Mouse (Mus musculus): ENCODE results near the gene Fadd.

Fadd gene

GRCm38 (mm10) chr7:144577876-144578275, 4.4 kb downstream of the Fadd start:
- in situ Hi-C loops (cut with MboI, MseI), result no loop called here

- in situ Hi-C loops (cut with MboI, MseI), result no loop called here
These were observed 10.0 kb downstream of the Fadd start for GRCm38 (mm10) chr7:144572234-144572633.

DNA sequence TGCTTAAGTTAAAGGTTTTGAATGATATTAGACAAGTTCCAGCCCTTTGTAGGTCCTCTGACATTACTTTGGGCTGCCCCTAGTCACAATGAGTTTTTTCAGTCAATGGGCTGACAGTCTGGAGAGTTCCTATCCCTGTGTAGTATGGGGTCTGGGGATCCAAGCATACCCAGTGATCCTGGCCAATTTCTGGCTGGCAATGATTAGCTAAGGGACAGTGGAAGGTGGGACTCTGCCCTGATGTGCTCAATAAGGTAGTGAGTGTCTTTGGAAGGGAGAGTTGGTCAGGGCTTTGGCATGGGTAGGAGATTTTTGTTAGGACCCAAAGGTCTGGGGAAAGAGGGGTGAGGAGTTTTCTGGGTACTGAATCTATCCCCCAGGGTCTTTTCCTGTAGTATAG, 10.7 kb downstream of the Fadd start:
- in situ Hi-C loops (cut with MboI, MseI), result no loop called here

DNA sequence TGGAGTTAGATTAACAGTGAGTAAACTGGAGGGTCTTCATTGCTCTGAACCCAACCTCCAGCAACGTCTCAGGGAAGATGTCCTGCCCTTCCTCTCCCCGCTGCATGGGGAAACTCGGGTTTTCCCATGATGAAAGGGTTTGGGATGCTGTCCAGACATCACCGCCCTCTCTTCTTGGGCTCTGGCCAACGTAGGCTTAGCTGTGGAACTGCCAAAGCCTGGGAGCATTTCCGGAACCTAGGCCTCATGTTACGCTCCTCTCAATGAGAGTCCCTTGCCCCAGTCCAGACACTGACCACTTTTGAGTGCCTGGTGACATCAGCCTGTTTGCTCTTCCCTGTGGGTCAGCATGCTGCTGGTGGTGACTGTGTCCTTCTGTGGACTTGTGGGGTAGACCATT, 12.8 kb downstream of the Fadd start:
- in situ Hi-C loops (cut with MboI, MseI), result no loop called here

- in situ Hi-C loops (cut with MboI, MseI), result no loop called here
These were observed 14.2 kb downstream of the Fadd start for GRCm38 (mm10) chr7:144568091-144568490.

- in situ Hi-C loops (cut with MboI, MseI), result no loop called here
These were observed 15.2 kb downstream of the Fadd start for GRCm38 (mm10) chr7:144566921-144567682.

GRCm38 (mm10) chr7:144563456-144564155, 18.7 kb downstream of the Fadd start:
- in situ Hi-C loops (cut with MboI, MseI), result no loop called here

DNA sequence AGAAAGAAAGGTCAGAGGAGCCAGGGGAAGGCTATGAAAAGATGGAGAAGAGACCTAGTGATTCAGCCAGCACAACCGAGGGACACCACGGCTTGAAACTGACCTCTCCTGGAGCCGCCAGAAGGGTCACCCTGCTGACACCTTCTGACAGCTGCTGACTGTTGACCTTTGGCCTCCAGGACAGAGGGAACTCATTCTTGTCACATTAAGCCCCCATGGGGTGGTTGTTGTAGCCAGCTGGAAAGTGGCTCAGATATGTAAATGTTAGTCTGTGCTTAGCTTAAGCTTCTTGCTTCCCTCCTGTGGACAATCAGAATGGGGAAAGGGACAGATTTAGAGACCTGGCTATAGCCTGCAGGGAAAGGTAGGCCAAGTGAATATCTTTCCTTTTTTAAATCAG, 20.2 kb downstream of the Fadd start:
- in situ Hi-C loops (cut with MboI, MseI), result no loop called here

DNA sequence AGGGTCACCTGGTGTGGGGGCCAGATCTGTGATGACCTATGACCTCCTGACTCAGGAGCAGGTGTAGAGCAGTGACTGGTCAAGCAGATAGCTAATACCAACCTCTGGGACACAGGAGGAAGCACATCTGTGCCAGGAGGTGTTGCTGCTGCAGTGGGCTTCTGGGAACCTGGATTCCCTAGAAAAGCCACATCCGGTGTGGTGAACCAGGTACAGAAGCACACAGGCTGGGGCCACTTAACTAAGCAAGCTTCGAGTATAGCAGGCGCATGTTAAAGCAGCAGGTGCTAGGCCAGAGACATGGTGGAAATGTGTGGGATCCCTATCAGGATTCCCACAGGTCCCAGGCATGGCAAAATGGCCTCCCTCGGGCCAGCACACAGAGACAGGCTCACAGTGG, 21.7 kb downstream of the Fadd start:
- in situ Hi-C loops (cut with MboI, MseI), result no loop called here

DNA sequence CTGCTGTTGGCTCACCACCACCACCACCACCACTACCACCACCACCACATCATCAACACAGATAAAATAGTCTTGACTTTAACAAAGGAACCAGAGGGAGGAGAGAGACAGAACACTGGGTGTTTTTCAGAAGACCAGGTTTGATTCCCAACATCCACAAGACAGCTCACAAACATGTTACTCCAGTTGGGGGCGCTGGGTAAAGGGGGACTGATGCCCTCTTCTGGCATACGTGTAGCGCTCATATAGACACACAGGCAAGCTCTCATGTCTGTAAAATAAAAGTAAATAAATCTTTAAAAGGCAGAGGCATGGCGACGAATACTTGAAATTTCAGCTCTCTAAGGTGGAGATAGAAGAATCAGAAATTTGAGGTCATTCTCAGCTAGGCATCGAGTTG, 23.7 kb downstream of the Fadd start:
- in situ Hi-C loops (cut with MboI, MseI), result loop anchor here (5.0 kb wide), 1 partner anchor 726 kb away; no protein-coding TSS in a partner anchor

- in situ Hi-C loops (cut with MboI, MseI), result no loop called here
These were observed 28.2 kb downstream of the Fadd start for GRCm38 (mm10) chr7:144554123-144554472.

- in situ Hi-C loops (cut with MboI, MseI), result no loop called here
These were observed 28.8 kb downstream of the Fadd start, which contains the start of gene Ppfia1 for GRCm38 (mm10) chr7:144553237-144554122. Gene Ppfia1 (minus strand): TSS chr7:144553729.

DNA sequence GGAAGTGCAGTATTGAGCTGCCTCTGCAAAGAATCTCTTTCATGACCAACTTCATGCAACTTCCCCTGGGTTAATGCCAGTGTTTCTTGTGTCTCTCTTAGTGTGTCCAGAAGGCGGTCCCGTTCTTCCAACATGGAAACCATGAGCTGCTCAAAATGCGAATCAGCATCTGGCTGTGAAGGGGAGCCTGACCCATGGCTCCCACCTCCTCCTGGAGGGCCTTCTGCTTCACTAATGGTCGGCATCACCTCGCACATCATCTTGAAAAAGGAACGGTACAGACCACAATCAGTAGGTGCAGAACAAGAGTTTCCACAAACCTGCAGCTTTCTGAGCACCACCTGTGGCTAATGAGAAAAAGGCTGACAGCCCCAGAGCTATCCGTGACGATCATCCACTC, 30.0 kb downstream of the Fadd start:
- in situ Hi-C loops (cut with MboI, MseI), result no loop called here

- in situ Hi-C loops (cut with MboI, MseI), result no loop called here
These were observed 31.5 kb downstream of the Fadd start for GRCm38 (mm10) chr7:144550811-144551210.

- in situ Hi-C loops (cut with MboI, MseI), result no loop called here
These were observed 32.2 kb downstream of the Fadd start for GRCm38 (mm10) chr7:144549904-144550566.

DNA sequence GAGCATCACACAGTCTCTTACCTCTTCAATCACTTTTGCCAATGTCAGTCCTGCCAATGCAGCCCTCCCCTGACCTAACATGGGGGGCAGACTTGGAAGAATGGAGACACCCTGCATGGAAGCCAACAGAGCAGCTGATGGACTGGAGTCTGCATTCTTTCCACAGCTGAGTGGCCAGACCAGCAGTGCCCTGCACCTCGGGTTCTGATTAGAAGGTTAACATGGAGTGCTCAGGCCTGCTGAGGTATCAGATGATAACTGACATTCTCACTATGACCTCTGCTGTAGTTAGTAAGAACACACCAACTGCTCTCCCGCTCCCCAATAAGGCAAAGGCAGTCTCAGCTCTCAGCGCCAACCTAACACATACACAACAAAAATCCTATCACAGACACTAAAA, 37.0 kb downstream of the Fadd start:
- in situ Hi-C loops (cut with MboI, MseI), result no loop called here

DNA sequence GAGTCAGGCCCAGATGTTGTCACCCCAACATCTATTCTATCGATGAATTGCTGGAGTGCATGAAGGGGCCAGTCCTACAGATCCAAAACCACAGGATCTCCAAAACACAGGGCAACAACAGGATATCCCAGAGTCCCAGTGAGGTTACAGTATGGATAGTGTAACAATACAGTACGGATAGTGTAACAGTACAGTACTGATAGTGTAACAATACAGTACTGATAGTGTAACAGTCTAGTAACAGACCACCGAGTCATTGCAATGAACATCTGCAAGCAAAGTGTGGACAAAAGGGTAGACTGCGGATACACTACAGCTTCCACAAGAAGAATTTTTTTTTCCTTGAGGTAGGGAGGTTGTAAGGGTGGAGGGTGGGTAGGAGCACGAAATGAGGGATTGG, 40.9 kb downstream of the Fadd start:
- in situ Hi-C loops (cut with MboI, MseI), result no loop called here

DNA sequence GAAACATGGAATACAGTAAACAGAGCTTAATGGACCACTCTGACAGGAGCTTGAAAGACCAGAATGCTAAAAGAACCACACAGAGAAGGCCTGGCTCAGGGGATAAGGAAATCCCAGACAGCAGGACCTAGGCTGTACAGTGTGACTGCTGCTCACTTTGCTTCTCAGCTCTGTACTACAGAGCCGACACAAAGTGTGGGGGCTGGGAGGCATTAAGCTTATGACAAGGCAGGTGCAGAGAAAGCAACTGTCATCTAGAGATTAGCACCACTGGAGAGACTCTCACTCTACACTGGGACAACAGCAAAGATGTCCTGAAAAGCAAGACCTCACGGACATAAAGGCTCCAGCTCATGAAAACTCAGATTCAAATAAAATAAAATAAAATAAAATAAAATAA, 43.1 kb downstream of the Fadd start:
- in situ Hi-C loops (cut with MboI, MseI), result no loop called here

DNA sequence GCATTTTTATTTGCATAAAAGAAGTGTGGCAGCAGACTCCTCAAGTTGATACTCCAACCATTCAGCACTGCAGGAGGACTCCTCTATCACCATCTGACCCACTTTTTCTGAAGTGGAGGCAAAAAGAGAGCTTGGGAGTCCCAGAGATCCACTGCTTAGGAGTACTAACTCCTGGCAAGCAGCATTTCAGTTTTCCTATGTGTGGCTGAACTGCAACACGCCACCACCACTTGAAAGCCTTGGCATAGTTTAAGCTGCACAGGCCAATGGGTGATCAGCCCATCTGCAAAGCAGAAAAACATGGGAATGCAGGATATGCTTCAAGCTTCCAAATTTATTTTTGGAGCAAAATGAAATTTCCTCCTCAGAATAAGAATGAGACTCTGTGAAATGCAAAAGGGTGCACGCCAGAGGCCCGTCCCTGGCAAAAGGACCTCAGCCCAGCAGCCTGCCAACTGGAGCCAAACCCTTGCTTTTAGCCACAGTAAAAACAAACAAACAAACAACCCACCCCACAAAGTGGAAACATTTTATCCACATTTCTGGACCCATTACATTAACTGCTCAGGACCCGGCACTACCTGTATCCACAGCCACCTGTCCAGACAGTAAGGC, 44.1 kb downstream of the Fadd start:
- in situ Hi-C loops (cut with MboI, MseI), result no loop called here

DNA sequence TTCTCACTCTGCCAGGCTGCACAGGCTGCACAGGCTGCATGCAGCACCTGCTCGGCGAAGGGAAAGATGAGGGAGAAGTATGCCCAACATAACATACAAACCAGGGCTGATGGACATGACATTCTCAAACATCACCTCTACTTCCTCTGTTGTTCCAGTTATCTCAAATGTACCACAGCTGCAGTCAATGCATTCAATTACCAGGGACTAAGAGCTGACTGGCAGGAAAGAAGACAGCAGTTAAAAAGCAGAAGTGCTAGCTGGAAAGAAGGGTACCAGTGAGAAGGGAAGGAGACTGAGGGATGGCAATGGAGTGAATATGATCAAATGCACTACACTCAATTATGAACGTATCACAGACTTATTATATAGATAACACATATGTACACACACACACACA, 45.9 kb downstream of the Fadd start:
- in situ Hi-C loops (cut with MboI, MseI), result no loop called here

DNA sequence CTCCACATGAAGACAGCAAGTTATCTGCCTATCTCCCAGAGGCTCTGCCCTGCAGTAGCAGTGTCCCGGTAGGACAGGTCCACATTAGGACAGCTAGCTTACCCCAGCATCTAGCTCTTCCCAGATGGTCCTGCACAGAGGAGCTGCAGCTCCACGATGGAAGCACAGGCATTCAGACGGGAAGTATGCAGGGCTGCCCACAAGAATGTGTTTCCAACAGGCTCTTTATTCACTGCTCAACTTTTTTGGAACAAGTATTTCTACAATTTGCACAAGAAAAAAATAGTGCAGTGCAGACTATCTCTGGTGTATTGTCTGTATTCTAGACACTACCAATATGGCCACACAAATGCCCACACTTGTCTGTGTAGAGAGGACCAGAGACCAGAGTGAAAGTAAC, 47.5 kb downstream of the Fadd start:
- in situ Hi-C loops (cut with MboI, MseI), result no loop called here
